Mouse (Mus musculus) thymus, adult 2 months (tissue): ENCODE measurements around the gene Itpkb.

Experiments
- CTCF ChIP-seq: fragments of 200-500 bp; IDR thresholded peaks from 2 replicates; pipeline ENCODE4 v1.5.1; 2012; ENCODE audit warnings: mild to moderate bottlenecking, control low read depth, low read length, moderate library complexity, borderline replicate concordance; ENCODE audit not compliant: control insufficient read depth, poor library complexity, insufficient read depth; ENCODE audit errors: extremely low read depth
- POLR2A ChIP-seq: fragments of 200-500 bp; IDR thresholded peaks from 2 replicates; pipeline ENCODE4 v1.6.1; 2012; ENCODE audit warnings: mild to moderate bottlenecking, low read length, control low read depth, moderate library complexity; ENCODE audit not compliant: control insufficient read depth, poor library complexity, insufficient read depth; ENCODE audit errors: extremely low read depth

GRCm38 (mm10) chr1:180415836-180416235, 85.6 kb downstream of the Itpkb start:
- no peak for TF ChIP-seq CTCF
- TF ChIP-seq POLR2A: no peak
